Mouse (Mus musculus) lung, postnatal 0 days (tissue): Measurements from ENCODE around the gene Leprot.

Source experiments
- CTCF ChIP-seq: IDR thresholded peaks from 2 replicates; pipeline ENCODE4 v1.5.1; 2016; ENCODE audit warnings: antibody characterized with exemption, mild to moderate bottlenecking
- EP300 ChIP-seq: IDR thresholded peaks from 2 replicates; pipeline ENCODE4 v1.6.1; 2016; ENCODE audit warnings: antibody characterized with exemption, mild to moderate bottlenecking, control low read depth

DNA sequence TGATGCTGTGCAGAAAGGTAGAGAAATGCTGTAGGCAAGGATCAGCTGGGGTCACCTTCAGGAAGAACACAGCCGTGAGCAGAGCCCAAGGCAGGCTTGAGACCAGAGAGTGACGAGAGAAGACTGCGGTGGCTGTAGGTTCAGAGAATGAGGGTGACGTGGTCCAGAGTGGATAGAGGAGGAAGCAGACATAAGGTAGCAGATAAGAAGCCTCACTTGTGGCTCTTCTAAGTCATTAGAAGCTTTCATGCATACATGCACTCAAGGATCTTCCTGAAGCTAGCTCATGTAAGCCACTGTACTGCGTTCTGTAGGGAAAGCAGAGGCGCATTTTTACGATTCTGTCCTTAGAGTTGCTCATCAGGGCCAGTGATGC lies 7.9 kb downstream of the Leprot start:
- TF ChIP-seq CTCF (no peak), EP300 (no peak)
